Mouse (Mus musculus) lung, postnatal 10 days (tissue): Measurements from ENCODE around the gene Stim1.
"Not testable (repeated sequence)": the region's sequence is repeated elsewhere in the genome, so short reads cannot be mapped to it uniquely, and the experiment has no call there.

Experiments used
- DNase-seq: peaks from one replicate; pipeline ENCODE4 v3.0.0; 2021

Gene Stim1

GRCm38 (mm10) chr7:102249896-102250630 is 17.5 kb upstream of the Stim1 start:
- DNase-seq: peak; percentile 83

DNA sequence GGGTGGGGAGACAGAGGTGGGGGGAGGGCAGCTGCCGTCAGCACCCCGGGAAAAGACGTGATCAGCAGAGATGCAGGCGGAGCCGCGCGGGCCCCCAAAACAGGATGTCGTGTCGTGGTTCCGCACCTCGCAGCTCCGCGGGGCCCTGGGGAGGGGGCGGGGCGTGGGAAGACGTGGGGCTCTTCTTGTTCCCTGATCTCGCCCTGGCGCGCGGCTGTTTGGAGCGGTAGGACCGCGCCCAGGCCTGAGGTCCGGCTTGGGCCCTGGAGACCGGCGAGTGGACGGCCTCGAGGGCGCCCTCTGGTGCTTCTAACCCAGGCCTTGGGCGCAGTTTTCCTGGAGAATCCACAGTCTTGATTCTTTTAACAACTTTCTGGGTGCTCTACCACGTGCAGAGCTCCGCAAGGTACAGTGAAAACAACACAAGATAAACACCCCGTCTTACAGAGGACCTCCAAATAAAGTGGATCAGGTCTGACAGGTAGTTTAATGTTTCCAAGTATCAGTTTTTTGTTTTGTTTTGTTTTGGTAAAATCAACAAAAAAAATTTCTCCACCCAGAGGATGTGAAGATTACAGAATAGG is 16.9 kb upstream of the Stim1 start:
- peak; percentile 96 for DNase-seq

DNA sequence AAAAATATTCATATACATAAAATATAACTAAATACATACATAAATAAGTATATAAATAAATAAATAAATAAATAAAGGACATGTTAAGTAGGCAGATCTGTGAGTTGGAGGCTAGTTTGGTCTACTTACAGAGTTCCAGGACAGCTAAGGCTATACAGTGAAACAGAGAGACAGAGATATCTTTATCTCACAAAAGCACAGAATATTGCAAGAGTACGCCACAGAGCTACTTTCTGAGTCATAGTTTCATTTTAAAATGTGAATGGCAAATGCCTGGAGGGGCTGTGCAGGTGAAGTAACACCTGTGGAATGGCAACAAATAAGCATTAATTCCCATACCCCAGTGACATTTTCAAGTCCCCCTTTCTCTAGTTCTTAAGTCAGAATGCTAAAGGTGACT is 14.0 kb upstream of the Stim1 start:
- no peak for DNase-seq

GRCm38 (mm10) chr7:102255954-102256353 is 11.7 kb upstream of the Stim1 start, which contains the start of gene Rhog:
Gene Rhog, minus strand, starts transcription at chr7:102256054.
- no peak for DNase-seq

GRCm38 (mm10) chr7:102256636-102257035 is 11.0 kb upstream of the Stim1 start:
- DNase-seq: no peak

GRCm38 (mm10) chr7:102258189-102258588 is 9.4 kb upstream of the Stim1 start:
- DNase-seq: peak; percentile 92

- no peak for DNase-seq
These were observed 8.9 kb upstream of the Stim1 start for GRCm38 (mm10) chr7:102258753-102259152.

GRCm38 (mm10) chr7:102259716-102260479 is 7.7 kb upstream of the Stim1 start:
- no peak for DNase-seq

GRCm38 (mm10) chr7:102260518-102260917 is 7.1 kb upstream of the Stim1 start:
- no peak for DNase-seq

DNA sequence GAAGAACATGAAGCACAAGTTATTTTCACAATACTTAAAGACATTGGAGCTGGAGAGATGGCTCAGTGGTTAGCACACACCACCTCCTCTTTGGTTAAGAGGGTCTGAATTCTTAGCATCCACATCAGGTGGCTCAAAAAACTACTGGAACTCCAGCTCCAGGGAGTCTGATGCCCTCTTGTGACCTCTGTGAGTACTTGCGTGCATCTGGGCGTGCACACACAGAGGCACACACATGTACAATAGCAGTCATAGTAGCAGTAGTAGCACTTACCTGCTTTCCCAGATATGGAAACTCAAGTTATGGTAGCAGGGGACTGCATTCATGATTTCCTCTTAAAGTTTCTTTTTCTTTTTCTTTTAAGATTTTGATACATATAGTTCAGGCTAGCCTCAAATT is 4.6 kb upstream of the Stim1 start:
- DNase-seq: no peak

GRCm38 (mm10) chr7:102266021-102266400 is 1.6 kb upstream of the Stim1 start:
- not testable (repeated sequence) for DNase-seq

DNA sequence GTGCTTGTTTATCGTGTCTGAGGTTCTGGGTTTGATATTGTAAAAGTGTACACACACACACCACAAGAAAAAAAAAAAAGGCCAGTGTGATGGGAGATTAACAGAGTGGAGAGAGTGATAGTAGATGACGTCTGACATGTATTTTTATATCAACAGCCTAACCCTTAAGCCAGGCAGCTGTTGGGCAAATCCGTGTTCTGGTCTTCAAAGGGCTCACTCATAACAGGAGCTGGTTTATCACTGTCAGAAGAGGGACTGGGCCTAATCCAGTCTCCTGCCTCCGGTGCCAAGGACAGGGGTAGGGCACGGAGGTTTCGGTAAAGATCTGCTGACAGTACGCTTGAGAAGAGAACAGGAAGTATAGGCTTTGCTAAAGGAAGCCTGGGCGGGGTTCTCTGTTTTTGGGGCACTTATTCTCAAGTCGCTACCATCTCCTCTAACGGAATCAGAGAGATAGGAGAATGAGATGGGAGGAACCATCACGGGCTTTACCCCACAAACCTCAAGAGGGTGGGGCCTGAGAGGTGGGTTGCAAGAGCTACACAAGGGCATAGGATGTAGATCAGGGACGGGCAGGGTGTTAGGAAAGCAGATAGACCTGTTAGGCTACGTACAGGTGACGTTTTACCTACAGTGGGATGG is 1.1 kb upstream of the Stim1 start:
- peak; percentile 38 for DNase-seq

DNA sequence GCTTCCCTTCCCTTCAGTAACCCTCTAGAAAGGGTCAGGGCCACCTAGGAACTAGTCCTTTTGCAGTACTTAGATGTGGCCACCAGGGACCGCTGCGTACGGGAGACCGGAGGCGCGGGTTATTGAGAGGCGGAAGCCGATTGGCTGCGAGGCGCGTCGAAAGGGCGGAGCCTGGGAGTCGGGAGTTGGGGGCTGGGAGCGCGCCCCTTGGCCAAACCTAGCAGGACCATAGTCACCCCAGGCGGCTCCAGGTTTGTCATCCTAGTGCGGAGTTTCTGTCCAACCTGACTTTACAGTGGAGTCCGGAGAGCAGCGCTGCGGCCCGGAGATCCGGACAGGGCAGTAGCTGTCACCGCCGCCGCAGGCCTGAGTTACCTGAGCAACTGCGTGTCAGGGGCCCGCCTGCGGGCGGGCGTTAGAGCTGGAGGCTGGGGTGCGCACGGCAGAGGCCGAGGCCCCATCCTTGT is 460 bp upstream of the Stim1 start:
- peak; percentile 97 for DNase-seq

DNA sequence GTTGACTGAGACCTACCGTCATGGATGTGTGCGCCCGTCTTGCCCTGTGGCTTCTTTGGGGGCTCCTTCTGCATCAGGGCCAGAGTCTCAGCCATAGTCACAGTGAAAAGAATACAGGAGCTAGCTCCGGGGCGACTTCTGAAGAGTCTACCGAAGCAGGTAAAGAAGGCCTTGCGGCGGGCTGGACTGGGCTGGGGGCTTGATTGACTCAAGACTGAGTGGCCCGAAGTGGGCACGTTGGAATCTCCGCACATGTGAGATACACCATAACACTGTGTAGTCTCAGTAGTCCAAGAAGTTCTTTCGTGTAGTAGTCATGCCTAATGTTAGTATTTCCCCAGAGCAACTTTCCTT is 766 bp downstream of the Stim1 start:
- no peak for DNase-seq

- no peak for DNase-seq
These were observed 4.9 kb downstream of the Stim1 start for GRCm38 (mm10) chr7:102272422-102272948.

DNA sequence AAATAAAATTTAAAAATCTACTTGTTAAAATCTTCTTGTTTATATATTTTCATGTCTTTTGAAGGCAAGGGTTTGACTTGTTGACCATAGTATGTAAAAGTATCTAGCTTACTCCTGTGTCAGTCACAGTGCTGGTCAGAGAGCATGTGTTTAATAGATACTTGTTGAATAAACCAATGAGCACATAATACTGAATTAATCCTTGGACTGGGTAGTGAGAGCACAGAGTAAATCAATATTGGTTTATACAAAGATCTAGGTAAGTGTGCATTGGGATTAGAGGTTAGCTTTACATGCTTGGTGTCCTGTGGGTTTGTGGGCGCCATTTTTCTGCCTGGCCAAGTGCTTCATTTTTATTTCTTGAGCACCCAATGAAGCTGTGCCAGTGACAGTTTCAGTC is 13.8 kb downstream of the Stim1 start:
- no peak for DNase-seq

DNA sequence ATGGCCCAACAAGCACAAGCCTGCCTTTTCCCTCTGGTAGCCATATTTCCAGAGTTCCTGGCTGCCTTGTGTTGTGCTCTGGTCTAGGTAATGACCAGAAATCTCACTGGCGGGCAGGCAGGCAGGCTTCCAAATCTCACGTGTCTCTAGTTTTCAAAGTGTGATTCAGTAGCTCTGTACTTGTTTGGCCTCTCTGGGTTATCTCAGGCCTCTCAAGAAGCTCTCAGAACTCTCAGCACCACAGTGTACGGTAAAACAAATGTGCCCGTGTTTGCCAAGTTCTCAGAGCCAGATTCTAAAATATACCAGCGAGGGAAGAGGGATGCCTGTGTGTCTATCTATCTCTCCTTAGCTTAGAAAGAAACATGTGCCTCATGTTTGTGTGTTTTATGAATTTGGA is 14.7 kb downstream of the Stim1 start:
- peak; percentile 24 for DNase-seq

DNA sequence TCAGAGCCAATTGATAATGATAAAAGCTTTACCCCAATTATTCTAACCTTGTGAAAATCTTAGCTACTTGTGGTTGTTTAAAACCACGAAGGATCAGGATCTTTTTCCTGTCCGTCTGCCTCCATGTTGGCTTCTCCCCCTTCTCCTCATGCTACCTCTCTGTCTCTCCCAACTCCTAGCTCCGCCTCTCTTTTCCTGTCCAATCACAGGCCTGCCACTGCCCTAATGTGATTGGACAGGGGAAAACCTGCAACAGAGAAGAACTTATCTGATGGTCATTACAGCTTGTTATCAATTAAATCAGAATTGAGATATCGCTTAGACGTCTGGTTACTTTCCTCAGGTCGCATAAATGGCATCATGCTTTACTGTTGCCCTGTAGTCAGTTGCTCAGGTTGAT is 21.9 kb downstream of the Stim1 start:
- DNase-seq: no peak

- no peak for DNase-seq
These were observed 24.6 kb downstream of the Stim1 start for GRCm38 (mm10) chr7:102292228-102292627.

GRCm38 (mm10) chr7:102293234-102293633 is 25.6 kb downstream of the Stim1 start:
- no peak for DNase-seq

DNA sequence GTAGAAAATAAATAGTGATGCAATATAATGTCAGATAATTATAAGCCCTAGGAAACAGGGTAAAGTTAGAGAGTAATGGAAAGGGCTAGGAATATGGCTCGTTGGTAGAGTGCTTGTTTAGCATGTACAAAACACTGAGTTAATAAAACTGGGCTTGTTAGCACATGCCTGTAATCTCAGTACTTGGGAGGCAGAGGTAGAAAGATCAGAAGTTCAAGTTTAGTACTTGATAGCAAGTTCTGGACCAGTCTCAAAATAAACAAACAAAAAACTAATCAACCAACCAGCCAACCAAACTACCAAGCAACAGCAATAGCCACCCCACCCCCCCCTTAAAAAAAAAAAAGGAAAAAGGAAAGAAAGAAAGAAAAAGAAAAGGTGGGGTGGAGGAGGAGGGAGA is 33.2 kb downstream of the Stim1 start:
- no peak for DNase-seq

GRCm38 (mm10) chr7:102302471-102302870 is 34.9 kb downstream of the Stim1 start:
- DNase-seq: no peak

DNA sequence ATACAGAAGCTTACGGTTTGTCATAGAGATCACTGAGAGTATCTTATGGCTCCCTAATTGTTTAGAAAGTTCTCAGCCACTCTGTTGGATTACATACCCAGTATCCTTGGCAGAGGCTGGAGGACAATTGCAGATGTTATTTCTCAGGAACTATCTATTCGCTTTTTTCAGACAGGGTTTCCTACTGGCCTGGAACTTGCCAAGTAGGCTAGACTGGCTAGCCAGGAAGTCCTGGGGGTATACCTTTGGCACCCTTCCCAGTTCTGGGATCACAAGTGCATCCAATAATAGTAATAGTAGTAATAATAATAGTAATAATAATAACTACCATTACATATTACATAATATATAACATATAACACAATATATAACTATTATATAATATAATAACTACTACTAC is 38.0 kb downstream of the Stim1 start:
- no peak for DNase-seq
